Mouse (Mus musculus) adrenal gland, postnatal 4 days (tissue): ENCODE results near the gene Hmgb1. TPM values are rescaled to one million over a fixed set of nuclear protein-coding genes. Genes with fewer than 3 reads are reported as not detected.
"Not testable (repeated sequence)": the region's sequence is repeated elsewhere in the genome, so short reads cannot be mapped to it uniquely, and the experiment has no call there.

Experiments used
- DNase-seq, 2 experiments: peaks; one replicate each; pipeline ENCODE4 v3.0.0; 2021 to 2022; ENCODE audit warnings: low spot score in 2 of 2, mixed read lengths in 2 of 2
- total RNA-seq, 2 experiments: library from RNA; stranded (reverse); gene quantifications; 2 replicates each; pipeline ENCODE4 v1.2.3; 2021

Gene Hmgb1
- total RNA-seq, 2 experiments from 2014 or later = 314 to 324 TPM

- no peak for DNase-seq
Measured at GRCm38 (mm10) chr5:149152063-149152773, 32.1 kb downstream of the Hmgb1 start.

GRCm38 (mm10) chr5:149150882-149151281 is 33.4 kb downstream of the Hmgb1 start:
- no peak for DNase-seq

- DNase-seq = no peak
Measured at GRCm38 (mm10) chr5:149147386-149148000, 36.8 kb downstream of the Hmgb1 start.

- DNase-seq = no peak
Measured at GRCm38 (mm10) chr5:149146691-149147090, 37.6 kb downstream of the Hmgb1 start.

- no peak for DNase-seq
Measured at GRCm38 (mm10) chr5:149143766-149144375, 40.4 kb downstream of the Hmgb1 start.

- not testable (repeated sequence) for DNase-seq
Measured at GRCm38 (mm10) chr5:149141155-149141554, 43.1 kb downstream of the Hmgb1 start.

GRCm38 (mm10) chr5:149140336-149140735 is 44.0 kb downstream of the Hmgb1 start:
- DNase-seq = no peak

- not testable (repeated sequence) for DNase-seq
Measured at GRCm38 (mm10) chr5:149138087-149138486, 46.2 kb downstream of the Hmgb1 start.

GRCm38 (mm10) chr5:149137447-149137846 is 46.8 kb downstream of the Hmgb1 start:
- no peak for DNase-seq

GRCm38 (mm10) chr5:149136933-149137365 is 47.3 kb downstream of the Hmgb1 start:
- no peak for DNase-seq

GRCm38 (mm10) chr5:149135455-149136354 is 48.6 kb downstream of the Hmgb1 start:
- DNase-seq = no peak

- no peak for DNase-seq
Measured at GRCm38 (mm10) chr5:149134751-149135454, 49.4 kb downstream of the Hmgb1 start.

GRCm38 (mm10) chr5:149128473-149128872 is 55.8 kb downstream of the Hmgb1 start:
- DNase-seq = no peak

GRCm38 (mm10) chr5:149123795-149124194 is 60.5 kb downstream of the Hmgb1 start:
- DNase-seq = no peak

GRCm38 (mm10) chr5:149119341-149119881 is 64.9 kb downstream of the Hmgb1 start:
- DNase-seq = no peak

- no peak for DNase-seq
Measured at GRCm38 (mm10) chr5:149117815-149118547, 66.3 kb downstream of the Hmgb1 start.

- no peak for DNase-seq
Measured at GRCm38 (mm10) chr5:149114587-149114986, 69.7 kb downstream of the Hmgb1 start.

- no peak for DNase-seq
Measured at GRCm38 (mm10) chr5:149114034-149114433, 70.3 kb downstream of the Hmgb1 start.

GRCm38 (mm10) chr5:149113439-149113838 is 70.8 kb downstream of the Hmgb1 start:
- no peak for DNase-seq

GRCm38 (mm10) chr5:149112559-149112958 is 71.7 kb downstream of the Hmgb1 start:
- no peak for DNase-seq
